ENCODE assay signal across 8 mouse cellular contexts in genomic region chr12:81844981-81845380, GRCm38 (mm10). TPM values are rescaled to one million over a fixed set of nuclear protein-coding genes. Genes with fewer than 3 reads are reported as not detected.
DNase-seq lines count a peak whose midpoint lies in the region; ATAC-seq and TF ChIP-seq lines count a peak whose summit lies in the region.

No protein-coding gene starts in this region.

- 0 out of 2 replicates have a peak, but pooled peaks cover 6% of the 10 kb centered on the region for H3K27me3 ChIP-seq in heart, embryonic 10.5 days (ENCODE audit: insufficient read depth, poor library complexity, severe bottlenecking)
- no peaks in the 10 kb centered on the region for H3K27me3 ChIP-seq in heart, adult 2 months (ENCODE audit: control insufficient read depth, insufficient read depth, low read length)
- no peaks in the 10 kb centered on the region for H3K27me3 ChIP-seq in heart, embryonic 16.5 days (ENCODE audit: control insufficient read depth, insufficient read depth, low read length)
- no peaks in the 10 kb centered on the region for H3K27me3 ChIP-seq in limb, embryonic 15.5 days
- no peaks in the 10 kb centered on the region for H3K27me3 ChIP-seq in neural tube, embryonic 15.5 days (replicated peaks)

- intact Hi-C loops in heart, adult 2 months (cut with DNase I): no loop called here

- H3K27ac ChIP-seq in heart, embryonic 10.5 days: peak overlapping the region; percentile 43
- H3K27ac ChIP-seq in heart, adult 2 months: no peak overlapping the region
- H3K27ac ChIP-seq in heart, embryonic 16.5 days (ENCODE audit: low read length): no peak overlapping the region
- H3K27ac ChIP-seq in limb, embryonic 15.5 days: no peak overlapping the region
- H3K27ac ChIP-seq in neural tube, embryonic 15.5 days (replicated peaks): no peak overlapping the region

- H3K4me3 ChIP-seq in heart, embryonic 10.5 days: peak overlapping the region; percentile 45
- no peak overlapping the region for H3K4me3 ChIP-seq in heart, adult 2 months
- H3K4me3 ChIP-seq in heart, embryonic 16.5 days (ENCODE audit: low read length): peak overlapping the region; percentile 34
- H3K4me3 ChIP-seq in limb, embryonic 15.5 days: peak overlapping the region; percentile 11; the same call in 1 of the 2 replicates
- no peak overlapping the region for H3K4me3 ChIP-seq in neural tube, embryonic 15.5 days (replicated peaks)

- peaks cover 17% of the 10 kb centered on the region for H3K4me1 ChIP-seq in heart, embryonic 10.5 days
- H3K4me1 ChIP-seq in heart, adult 2 months (ENCODE audit: control insufficient read depth, insufficient read depth, low read length): 0 out of 2 replicates have a peak, but pooled peaks cover 1% of the 10 kb centered on the region
- H3K4me1 ChIP-seq in heart, embryonic 16.5 days (ENCODE audit: control insufficient read depth, insufficient read depth, low read length): peaks cover 16% of the 10 kb centered on the region
- peaks cover 15% of the 10 kb centered on the region for H3K4me1 ChIP-seq in limb, embryonic 15.5 days
- peaks cover 17% of the 10 kb centered on the region for H3K4me1 ChIP-seq in neural tube, embryonic 15.5 days

- no peak for TF ChIP-seq POLR2A in heart, adult 2 months (IDR thresholded peaks at IDR 0.05; ENCODE audit: insufficient read depth, low read depth, low read length)

- no peak for TF ChIP-seq EP300 in heart, adult 2 months (IDR thresholded peaks at IDR 0.05; ENCODE audit: insufficient read depth, low read depth, low read length)

- H3K79me2 ChIP-seq in heart, adult 2 months (replicated peaks; ENCODE audit: control insufficient read depth, insufficient read depth, low read length): no peaks in the 10 kb centered on the region

- H3K36me3 ChIP-seq in heart, embryonic 10.5 days: no peaks in the 10 kb centered on the region
- no peaks in the 10 kb centered on the region for H3K36me3 ChIP-seq in heart, adult 2 months (ENCODE audit: control insufficient read depth, insufficient read depth, low read length)
- H3K36me3 ChIP-seq in heart, embryonic 16.5 days (ENCODE audit: control insufficient read depth, insufficient read depth): no peaks in the 10 kb centered on the region
- H3K36me3 ChIP-seq in limb, embryonic 15.5 days: no peaks in the 10 kb centered on the region
- no peaks in the 10 kb centered on the region for H3K36me3 ChIP-seq in neural tube, embryonic 15.5 days

- peak; percentile 73 for DNase-seq in heart, embryonic 10.5 days (ENCODE audit: low spot score)
- DNase-seq in heart, adult 2 months: no peak
- peak; percentile 63 for DNase-seq in adrenal gland, postnatal 14 days
- no peak for DNase-seq in urinary bladder, postnatal 4 days (ENCODE audit: low spot score in 2 of 2)
- no peak for DNase-seq in cerebellum, postnatal 4 days (ENCODE audit: low spot score in 2 of 2)

- peak overlapping the region; percentile 68 for H3K4me2 ChIP-seq in heart, embryonic 16.5 days (ENCODE audit: low read depth, low read length)
- peak overlapping the region; percentile 41 for H3K4me2 ChIP-seq in limb, embryonic 15.5 days
- peak overlapping the region; percentile 41 for H3K4me2 ChIP-seq in neural tube, embryonic 15.5 days

- peak; percentile 61 for ATAC-seq in heart, embryonic 16.5 days (replicated peaks; ENCODE audit: extremely low read depth, insufficient read depth, low FRiP score)
- no peak for ATAC-seq in limb, embryonic 15.5 days (ENCODE audit: insufficient number of reproducible peaks, low FRiP score, low TSS enrichment, low read depth)
- ATAC-seq in neural tube, embryonic 15.5 days (ENCODE audit: low FRiP score): no peak

- H3K9ac ChIP-seq in heart, adult 2 months (ENCODE audit: low read depth, low read length): no peak overlapping the region
- 0 out of 2 replicates have a peak overlapping the region, but pooled peaks have one; percentile 20 for H3K9ac ChIP-seq in heart, embryonic 16.5 days (ENCODE audit: low read length)
- no peak overlapping the region for H3K9ac ChIP-seq in limb, embryonic 15.5 days
- H3K9ac ChIP-seq in neural tube, embryonic 15.5 days (replicated peaks): no peak overlapping the region

- 12% methylated on average over 14 of the region's 14 CpGs for WGBS in heart, embryonic 10.5 days
- 12% methylated on average over 14 of the region's 14 CpGs for WGBS in heart, adult 2 months
- 10% methylated on average over 14 of the region's 14 CpGs for WGBS in heart, embryonic 16.5 days
- WGBS in limb, embryonic 15.5 days: 12% methylated on average over 14 of the region's 14 CpGs
- WGBS in neural tube, embryonic 15.5 days: 10% methylated on average over 14 of the region's 14 CpGs

- no peaks in the 10 kb centered on the region for H3K9me3 ChIP-seq in heart, embryonic 10.5 days
- no peaks in the 10 kb centered on the region for H3K9me3 ChIP-seq in heart, embryonic 16.5 days (replicated peaks; ENCODE audit: control insufficient read depth, low read length)
- no peaks in the 10 kb centered on the region for H3K9me3 ChIP-seq in limb, embryonic 15.5 days
- no peaks in the 10 kb centered on the region for H3K9me3 ChIP-seq in neural tube, embryonic 15.5 days (replicated peaks)

- TF ChIP-seq CTCF in heart, adult 2 months (IDR thresholded peaks at IDR 0.05): no peak

RNA-seq across cellular contexts. Expression of gene Pcnx, which starts 14.8 kb away (rescaled TPM):
- 9.8 and 13.1 TPM in 2 replicates for polyA plus RNA-seq in heart, embryonic 10.5 days (2016; fragmentation: Nextera tagmentation; extraction: Ambion mirVana)
- total RNA-seq in heart, adult 2 months (2021): 10 to 100 TPM; 58.3 to 61.7 TPM
- polyA plus RNA-seq in heart, adult 2 months (2012; rRNA removed): 25.4 and 42.8 TPM in 2 replicates
- 57.7 and 60.7 TPM in 2 replicates for total RNA-seq in adrenal gland, postnatal 14 days (2021)
- polyA plus RNA-seq in heart, embryonic 16.5 days (2015; fragmentation: Nextera tagmentation; extraction: Ambion mirVana): 9.3 and 10.9 TPM in 2 replicates
- polyA plus RNA-seq in limb, embryonic 15.5 days (2015; fragmentation: Nextera tagmentation; extraction: Ambion mirVana): 9.4 and 11.6 TPM in 2 replicates
- polyA plus RNA-seq in neural tube, embryonic 15.5 days (2015; fragmentation: Nextera tagmentation; extraction: Ambion mirVana): 7.3 and 9.6 TPM in 2 replicates

Comparison
In these comparisons a context has a peak if more than half of its experiments do, and no peak if none do; other contexts are left out.
1. DNase-seq: peak in heart, embryonic 10.5 days (single experiment) and adrenal gland, postnatal 14 days (single experiment); none in heart, adult 2 months (0 of 2), urinary bladder, postnatal 4 days (0 of 2) and cerebellum, postnatal 4 days (0 of 2).
2. H3K4me3 ChIP-seq: peak in heart, embryonic 10.5 days (single experiment), heart, embryonic 16.5 days (single experiment) and limb, embryonic 15.5 days (single experiment); none in heart, adult 2 months (single experiment) and neural tube, embryonic 15.5 days (single experiment).
3. Peak in every context shown above with its lines, with median percentiles within 50 percentile points of each other: H3K4me2 ChIP-seq.